Mouse (Mus musculus) spleen, postnatal 10 days (tissue): ENCODE results near the gene Atp10b.
"Not testable (repeated sequence)": the region's sequence is repeated elsewhere in the genome, so short reads cannot be mapped to it uniquely, and the experiment has no call there.

ENCODE experiments used
- DNase-seq, 2 experiments: peaks; one replicate each; pipeline ENCODE4 v3.0.0; 2021 to 2022; ENCODE audit warnings: low spot score in 2 of 2

Atp10b gene

GRCm38 (mm10) chr11:43149577-43149976, at the start of gene Atp10b:
TSS of gene Atp10b (plus strand) at chr11:43149877.
- DNase-seq = no peak

- no peak for DNase-seq
Observed at GRCm38 (mm10) chr11:43101357-43101756, 48.3 kb upstream of the Atp10b start.

- DNase-seq = no peak
Observed at GRCm38 (mm10) chr11:43125908-43126477, 23.7 kb upstream of the Atp10b start.

DNA sequence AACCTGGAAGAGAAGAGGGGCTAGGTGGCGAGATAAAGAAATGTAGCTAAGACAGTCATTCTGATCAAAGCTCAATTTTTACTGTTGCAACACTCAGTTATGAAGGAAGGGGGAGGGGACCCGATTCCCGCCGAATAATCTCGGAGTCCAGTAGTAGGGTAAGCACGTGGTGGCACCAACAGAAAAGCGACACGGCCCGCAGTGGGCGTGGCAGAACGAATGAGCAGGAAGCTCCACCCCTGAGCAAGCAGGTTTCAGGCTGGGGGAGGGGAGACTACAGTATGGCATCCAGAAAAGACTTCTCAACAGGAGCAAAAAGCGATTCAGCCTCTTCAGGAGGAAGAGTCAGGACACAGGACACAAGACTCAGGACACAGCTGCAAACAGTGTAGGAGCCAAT, 23.1 kb upstream of the Atp10b start:
- not testable (repeated sequence) for DNase-seq

GRCm38 (mm10) chr11:43141296-43141695, 8.4 kb upstream of the Atp10b start:
- DNase-seq = no peak

DNA sequence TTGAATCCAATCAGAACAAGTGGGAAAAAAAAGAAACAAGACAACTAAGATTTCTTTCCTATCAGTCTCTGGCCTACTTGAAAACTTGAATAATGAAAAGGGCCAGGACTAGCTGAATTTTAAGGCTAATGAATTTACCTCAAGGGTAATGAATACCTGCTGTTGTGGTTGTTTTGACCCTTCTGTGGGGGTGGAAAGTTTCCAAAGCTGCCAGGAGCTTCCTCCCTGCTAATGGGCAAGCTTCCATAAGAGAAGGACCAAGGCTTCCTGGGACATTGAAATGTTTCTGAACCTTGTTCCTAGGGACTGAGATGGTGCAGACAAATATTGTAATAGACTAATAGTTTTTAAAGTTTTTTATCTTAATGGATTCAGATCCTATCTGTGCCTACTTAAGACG, 6.9 kb upstream of the Atp10b start:
- no peak for DNase-seq

- DNase-seq = no peak
Observed at GRCm38 (mm10) chr11:43144178-43144577, 5.5 kb upstream of the Atp10b start.

GRCm38 (mm10) chr11:43144882-43145281, 4.8 kb upstream of the Atp10b start:
- DNase-seq = not testable (repeated sequence)

DNA sequence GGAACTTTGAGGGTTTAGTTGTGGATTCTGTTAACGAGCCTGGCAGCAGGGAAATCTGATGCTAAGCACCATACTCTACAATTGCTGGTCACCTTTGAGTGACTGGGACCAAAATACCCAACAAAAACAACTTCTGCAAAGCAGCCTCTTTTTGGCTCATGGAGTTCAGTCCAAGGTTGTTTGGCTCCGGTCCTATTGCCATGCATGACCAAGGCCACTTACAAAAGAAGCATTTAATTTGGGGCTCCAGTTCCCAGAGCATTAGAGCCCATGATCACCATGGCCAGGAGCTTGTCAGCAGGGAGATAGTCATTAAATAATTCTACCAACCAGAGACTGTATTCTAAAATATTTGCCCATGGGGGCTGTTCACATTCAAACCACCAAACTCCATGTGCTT, 2.3 kb upstream of the Atp10b start:
- no peak for DNase-seq

DNA sequence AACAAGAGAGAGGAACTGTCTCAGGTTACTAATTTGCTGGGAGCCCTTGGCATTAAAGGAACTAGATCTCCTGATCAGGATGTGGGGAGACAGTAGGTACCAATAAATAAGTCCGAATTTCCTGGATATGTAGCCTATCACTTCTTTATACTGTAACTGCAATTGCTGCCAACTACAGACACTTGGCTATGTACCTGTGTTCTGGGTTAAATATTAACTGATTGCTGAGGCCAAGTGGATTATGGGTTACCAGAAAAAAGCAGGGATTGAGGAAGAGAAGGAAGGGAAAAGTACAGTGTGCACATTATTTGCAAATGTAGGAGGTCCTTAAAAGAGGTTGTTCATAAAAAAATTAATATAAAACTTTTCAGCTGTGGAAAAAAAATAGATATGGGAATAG, 1.3 kb upstream of the Atp10b start:
- DNase-seq = no peak

DNA sequence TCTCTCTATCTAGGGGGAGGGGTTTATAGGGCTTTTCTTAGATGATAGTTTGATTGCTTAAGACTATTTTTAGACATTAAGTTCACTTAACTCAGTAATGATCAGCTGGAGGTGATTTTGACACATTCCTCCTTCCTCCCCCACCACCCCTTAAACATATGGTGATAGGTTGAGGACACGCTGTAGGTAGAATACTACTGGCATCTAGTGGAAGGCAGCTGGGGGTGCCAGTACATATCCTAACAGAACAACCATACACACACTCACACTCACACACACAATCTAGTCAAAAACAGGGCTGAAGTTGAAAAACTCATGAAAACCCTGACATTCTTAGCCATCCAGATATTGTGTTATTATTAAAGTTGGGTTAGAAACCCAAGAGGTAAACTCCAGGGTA, 5.3 kb downstream of the Atp10b start:
- no peak for DNase-seq

DNA sequence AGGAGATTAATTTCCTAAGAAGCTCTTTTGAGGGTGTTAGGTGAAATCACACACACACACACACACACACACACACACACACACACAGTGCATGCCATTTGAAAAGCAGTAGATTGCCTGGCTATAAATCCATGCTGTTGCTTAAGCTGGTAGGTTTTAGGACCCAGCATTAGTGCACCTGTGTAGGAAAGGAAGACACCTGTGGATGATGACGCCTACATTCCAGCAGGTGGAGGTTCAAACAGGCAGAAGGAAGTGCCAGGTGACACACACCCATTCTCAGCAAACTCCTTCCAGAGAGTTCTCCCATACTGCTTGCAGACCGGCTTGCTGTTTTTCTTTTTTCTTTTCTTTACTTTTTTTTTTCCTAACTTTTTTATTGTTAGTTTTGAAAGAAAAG, 5.7 kb downstream of the Atp10b start:
- DNase-seq = no peak

- no peak for DNase-seq
Observed at GRCm38 (mm10) chr11:43158814-43159213, 9.1 kb downstream of the Atp10b start.

DNA sequence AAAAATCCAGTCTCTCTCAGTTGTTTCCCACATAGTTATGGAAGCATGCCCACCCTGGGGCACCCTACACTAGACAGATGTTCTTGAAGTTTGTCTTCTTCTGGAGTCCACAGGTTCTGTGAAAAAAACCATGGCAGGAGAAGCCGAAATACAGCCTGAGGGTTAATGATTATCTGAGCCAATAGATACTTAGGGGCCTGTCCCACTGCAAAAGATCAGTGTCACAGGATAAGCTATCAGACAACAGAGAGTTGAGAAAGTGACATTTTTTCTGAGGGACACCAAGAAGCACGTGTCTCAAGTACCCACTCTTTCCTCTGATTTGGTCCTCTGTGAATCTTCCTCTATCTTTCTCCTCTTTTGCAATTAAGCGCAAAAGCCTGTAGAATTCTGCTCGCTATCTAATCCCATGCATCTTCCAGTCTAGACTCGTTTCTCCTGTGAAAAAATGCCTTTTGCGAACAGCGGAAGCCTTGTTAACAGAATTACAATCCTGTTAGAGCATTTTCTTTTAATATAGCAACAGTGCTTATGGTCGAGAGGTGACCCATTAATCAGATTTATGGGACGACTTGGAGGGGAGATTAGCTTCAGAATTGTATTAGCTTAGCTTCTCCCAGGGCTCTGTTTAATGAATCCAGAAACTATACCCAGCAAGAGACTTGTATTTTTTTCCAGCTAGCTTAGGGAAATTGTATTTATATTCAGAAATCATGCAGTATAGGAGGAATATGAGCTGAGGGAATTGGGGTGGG, 10.7 kb downstream of the Atp10b start:
- no peak for DNase-seq

- no peak for DNase-seq
Observed at GRCm38 (mm10) chr11:43170601-43171000, 20.9 kb downstream of the Atp10b start.

DNA sequence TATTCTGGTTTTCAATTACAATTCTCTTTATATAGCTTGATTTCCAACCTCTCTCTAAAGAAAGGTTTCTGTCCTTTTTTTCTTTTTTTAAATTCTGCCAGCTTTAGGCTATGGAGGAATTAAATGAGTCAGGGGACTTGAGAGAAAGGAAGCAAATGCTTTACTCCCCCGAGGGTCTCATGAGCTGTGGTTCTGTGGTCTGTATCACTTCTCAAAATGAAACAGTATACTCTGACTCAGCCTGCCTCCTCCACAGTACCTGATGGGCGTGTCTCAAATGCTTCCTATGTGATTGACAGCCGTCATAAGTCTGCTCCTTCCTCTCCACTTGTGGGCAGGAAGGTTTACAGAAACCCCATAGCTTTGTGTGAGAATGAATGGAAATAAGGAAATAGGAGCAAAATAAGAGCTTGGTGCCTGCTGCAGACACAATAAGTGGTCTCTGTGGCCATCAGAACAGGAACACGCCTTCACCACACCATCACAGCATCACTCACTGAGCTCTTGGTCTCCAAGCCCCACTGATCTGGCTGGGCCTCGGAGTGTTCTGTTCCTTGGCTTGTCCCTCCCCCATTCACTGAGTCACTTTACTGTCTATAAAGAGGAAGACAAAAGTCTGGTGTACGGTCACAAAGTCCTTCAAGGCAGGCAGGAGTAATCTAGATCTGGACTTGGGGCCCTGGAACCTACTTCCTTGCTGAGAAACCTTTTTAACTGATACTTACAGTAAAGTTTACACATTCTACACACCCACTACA, 24.9 kb downstream of the Atp10b start:
- no peak for DNase-seq

- no peak for DNase-seq
Observed at GRCm38 (mm10) chr11:43182401-43182800, 32.7 kb downstream of the Atp10b start.

- no peak for DNase-seq
Observed at GRCm38 (mm10) chr11:43182816-43183215, 33.1 kb downstream of the Atp10b start.

GRCm38 (mm10) chr11:43183457-43183856, 33.8 kb downstream of the Atp10b start:
- DNase-seq = no peak

DNA sequence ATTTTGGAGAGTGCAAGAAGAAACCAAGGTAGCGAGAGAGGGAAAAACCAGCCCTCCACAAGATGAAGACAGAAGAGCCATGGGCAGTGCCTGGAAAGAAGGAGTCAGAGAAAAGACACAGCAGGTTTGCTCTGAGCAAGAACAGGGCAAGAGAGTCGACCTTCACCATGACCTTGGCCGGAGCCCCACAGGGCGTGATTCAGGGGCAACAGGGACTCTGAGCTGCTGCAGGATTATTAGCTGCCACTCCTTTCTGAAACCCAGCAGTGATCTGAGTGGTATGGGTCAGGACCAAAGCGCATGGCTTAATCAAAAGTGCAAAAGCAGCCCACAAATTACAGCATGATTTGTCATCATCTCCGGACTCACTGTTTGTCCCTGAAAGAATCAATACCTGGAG, 36.6 kb downstream of the Atp10b start:
- no peak for DNase-seq

GRCm38 (mm10) chr11:43189817-43190593, 40.3 kb downstream of the Atp10b start:
- DNase-seq = no peak

- DNase-seq = no peak
Observed at GRCm38 (mm10) chr11:43198811-43199210, 49.1 kb downstream of the Atp10b start.
